Mouse (Mus musculus) embryonic facial prominence, embryonic 12.5 days (tissue): ENCODE measurements around the gene Cngb1. TPM values are rescaled to one million over a fixed set of nuclear protein-coding genes. Genes with fewer than 3 reads are reported as not detected.

Source experiments
- ATAC-seq: fragments of 200-750 bp; cut with Nextera tagmentation; 2 replicates; pipeline ENCODE4 v1.8.0; 2017; ENCODE audit not compliant: insufficient number of reproducible peaks, insufficient read depth, low FRiP score, low TSS enrichment
- H3K27ac ChIP-seq: fragments of 300-500 bp; sonication (generic); 2 replicates; pipeline ENCODE4 v1.5.1; 2016; ENCODE audit warnings: mild to moderate bottlenecking
- H3K27me3 ChIP-seq: fragments of 300-500 bp; sonication (generic); 2 replicates; pipeline ENCODE4 v1.6.1; 2016; ENCODE audit warnings: mild to moderate bottlenecking, moderate library complexity
- H3K36me3 ChIP-seq: fragments of 300-500 bp; sonication (generic); 2 replicates; pipeline ENCODE4 v1.6.1; 2016; ENCODE audit warnings: mild to moderate bottlenecking
- H3K4me1 ChIP-seq: fragments of 300-500 bp; sonication (generic); 2 replicates; pipeline ENCODE4 v1.6.1; 2016
- H3K4me2 ChIP-seq: fragments of 300-500 bp; sonication (generic); replicated peaks from 2 replicates; pipeline ENCODE4 v1.6.1; 2016; ENCODE audit warnings: mild to moderate bottlenecking, moderate library complexity
- H3K4me3 ChIP-seq: fragments of 300-500 bp; sonication (generic); 2 replicates; pipeline ENCODE4 v1.5.1; 2016; ENCODE audit warnings: mild to moderate bottlenecking
- H3K9ac ChIP-seq: fragments of 300-500 bp; sonication (generic); 2 replicates; pipeline ENCODE4 v1.6.1; 2016; ENCODE audit warnings: mild to moderate bottlenecking, moderate library complexity
- H3K9me3 ChIP-seq: fragments of 300-500 bp; sonication (generic); 2 replicates; pipeline ENCODE4 v1.6.1; 2016; ENCODE audit warnings: mild to moderate bottlenecking, moderate library complexity
- whole genome bisulfite sequencing: fragments of 180-500 bp; shearing (Covaris S2); methylation state at CpG from one replicate; pipeline ENCODE4 v1.1.7; 2016; 5-methylcytosine and 5-hydroxymethylcytosine counted together
- polyA plus RNA-seq: library from polyadenylated mRNA; unstranded; fragments of >200 nt; fragmentation: Nextera tagmentation; extraction: Ambion mirVana; gene quantifications from 2 replicates; pipeline ENCODE4 v1.2.1, GENCODE M21; 2016

Cngb1 gene
- polyA plus RNA-seq, 1 experiment from 2014 or later = 0.17 TPM

GRCm38 (mm10) chr8:95209924-95210323 is 96.5 kb downstream of the Cngb1 start:
- H3K9me3 ChIP-seq = no peaks in the 10 kb centered on the region
- H3K9ac ChIP-seq = no peak overlapping the region
- ATAC-seq = no peak
- 76% methylated on average over 11 of the region's 11 CpGs for WGBS
- no peaks in the 10 kb centered on the region for H3K4me1 ChIP-seq
- H3K4me3 ChIP-seq = no peak overlapping the region
- no peaks in the 10 kb centered on the region for H3K36me3 ChIP-seq
- H3K27me3 ChIP-seq = no peaks in the 10 kb centered on the region
- no peak overlapping the region for H3K27ac ChIP-seq
- H3K4me2 ChIP-seq = no peak overlapping the region

GRCm38 (mm10) chr8:95205946-95206345 is 100.4 kb downstream of the Cngb1 start:
- no peaks in the 10 kb centered on the region for H3K27me3 ChIP-seq
- H3K9ac ChIP-seq = no peak overlapping the region
- WGBS = 50% methylated on average over 8 of the region's 8 CpGs
- no peak for ATAC-seq
- no peak overlapping the region for H3K4me2 ChIP-seq
- H3K4me1 ChIP-seq = no peaks in the 10 kb centered on the region
- no peaks in the 10 kb centered on the region for H3K36me3 ChIP-seq
- no peaks in the 10 kb centered on the region for H3K9me3 ChIP-seq
- no peak overlapping the region for H3K4me3 ChIP-seq
- H3K27ac ChIP-seq = no peak overlapping the region

GRCm38 (mm10) chr8:95204039-95204380 is 102.4 kb downstream of the Cngb1 start:
- Histone ChIP-seq H3K9me3 (no peaks in the 10 kb centered on the region), H3K4me2 (no peak overlapping the region), H3K36me3 (no peaks in the 10 kb centered on the region), H3K27me3 (no peaks in the 10 kb centered on the region), H3K4me1 (no peaks in the 10 kb centered on the region), H3K4me3 (no peak overlapping the region), H3K27ac (no peak overlapping the region), H3K9ac (no peak overlapping the region)
- no peak for ATAC-seq
- 13% methylated on average over 10 of the region's 10 CpGs for WGBS

- H3K4me3 ChIP-seq = no peak overlapping the region
- no peaks in the 10 kb centered on the region for H3K9me3 ChIP-seq
- 50% methylated on average over 9 of the region's 9 CpGs for WGBS
- no peak overlapping the region for H3K9ac ChIP-seq
- ATAC-seq = no peak
- H3K36me3 ChIP-seq = no peaks in the 10 kb centered on the region
- no peak overlapping the region for H3K4me2 ChIP-seq
- H3K27me3 ChIP-seq = no peaks in the 10 kb centered on the region
- H3K4me1 ChIP-seq = no peaks in the 10 kb centered on the region
- H3K27ac ChIP-seq = no peak overlapping the region
Observed at GRCm38 (mm10) chr8:95203326-95204038, 102.9 kb downstream of the Cngb1 start.

GRCm38 (mm10) chr8:95202649-95203275 is 103.6 kb downstream of the Cngb1 start, which contains the start of gene Kifc3:
Kifc3 (minus strand) TSS chr8:95202812.
- Histone ChIP-seq H3K36me3 (no peaks in the 10 kb centered on the region), H3K27ac (no peak within 1 kb of the TSS), H3K9ac (no peak within 1 kb of the TSS), H3K4me3 (no peak within 1 kb of the TSS), H3K4me1 (no peaks in the 10 kb centered on the region), H3K4me2 (no peak within 1 kb of the TSS), H3K9me3 (no peaks in the 10 kb centered on the region), H3K27me3 (no peaks in the 10 kb centered on the region)
- 45% methylated on average over 14 of the region's 14 CpGs for WGBS
- ATAC-seq = no peak

- H3K27ac ChIP-seq = no peak overlapping the region
- no peak overlapping the region for H3K9ac ChIP-seq
- no peaks in the 10 kb centered on the region for H3K9me3 ChIP-seq
- no peaks in the 10 kb centered on the region for H3K4me1 ChIP-seq
- ATAC-seq = no peak
- H3K27me3 ChIP-seq = no peaks in the 10 kb centered on the region
- H3K4me3 ChIP-seq = no peak overlapping the region
- H3K36me3 ChIP-seq = no peaks in the 10 kb centered on the region
- WGBS = 70% methylated on average over 8 of the region's 8 CpGs
- H3K4me2 ChIP-seq = no peak overlapping the region
Observed at GRCm38 (mm10) chr8:95202056-95202570, 104.3 kb downstream of the Cngb1 start.

- no peak overlapping the region for H3K27ac ChIP-seq
- no peak overlapping the region for H3K9ac ChIP-seq
- H3K27me3 ChIP-seq = no peaks in the 10 kb centered on the region
- no peak overlapping the region for H3K4me2 ChIP-seq
- no peak for ATAC-seq
- WGBS = 58% methylated on average over 7 of the region's 7 CpGs
- no peak overlapping the region for H3K4me3 ChIP-seq
- no peaks in the 10 kb centered on the region for H3K4me1 ChIP-seq
- H3K36me3 ChIP-seq = no peaks in the 10 kb centered on the region
- H3K9me3 ChIP-seq = no peaks in the 10 kb centered on the region
Observed at GRCm38 (mm10) chr8:95201491-95201890, 104.9 kb downstream of the Cngb1 start.

GRCm38 (mm10) chr8:95200001-95200405 is 106.4 kb downstream of the Cngb1 start:
- no peaks in the 10 kb centered on the region for H3K4me1 ChIP-seq
- no peak overlapping the region for H3K9ac ChIP-seq
- WGBS = 77% methylated on average over 9 of the region's 9 CpGs
- no peaks in the 10 kb centered on the region for H3K27me3 ChIP-seq
- no peak overlapping the region for H3K27ac ChIP-seq
- H3K9me3 ChIP-seq = no peaks in the 10 kb centered on the region
- no peak for ATAC-seq
- H3K4me3 ChIP-seq = no peak overlapping the region
- H3K36me3 ChIP-seq = no peaks in the 10 kb centered on the region
- no peak overlapping the region for H3K4me2 ChIP-seq

GRCm38 (mm10) chr8:95195728-95196127 is 110.7 kb downstream of the Cngb1 start:
- 67% methylated on average over 11 of the region's 11 CpGs for WGBS
- ATAC-seq = no peak
- H3K27ac ChIP-seq = no peak overlapping the region
- H3K4me3 ChIP-seq = no peak overlapping the region
- H3K36me3 ChIP-seq = no peaks in the 10 kb centered on the region
- no peaks in the 10 kb centered on the region for H3K9me3 ChIP-seq
- H3K4me2 ChIP-seq = no peak overlapping the region
- no peaks in the 10 kb centered on the region for H3K27me3 ChIP-seq
- no peaks in the 10 kb centered on the region for H3K4me1 ChIP-seq
- no peak overlapping the region for H3K9ac ChIP-seq

GRCm38 (mm10) chr8:95191497-95192175 is 114.7 kb downstream of the Cngb1 start:
- no peak overlapping the region for H3K4me2 ChIP-seq
- no peaks in the 10 kb centered on the region for H3K36me3 ChIP-seq
- no peak overlapping the region for H3K27ac ChIP-seq
- H3K4me1 ChIP-seq = no peaks in the 10 kb centered on the region
- ATAC-seq = no peak
- H3K9ac ChIP-seq = no peak overlapping the region
- no peak overlapping the region for H3K4me3 ChIP-seq
- WGBS = 85% methylated on average over 9 of the region's 9 CpGs
- no peaks in the 10 kb centered on the region for H3K9me3 ChIP-seq
- H3K27me3 ChIP-seq = no peaks in the 10 kb centered on the region
